Mouse (Mus musculus): ENCODE data around the gene Dhh. TPM values are rescaled to one million over a fixed set of nuclear protein-coding genes. Genes with fewer than 3 reads are reported as not detected.

The Dhh gene
- polyA plus RNA-seq, 1 experiment from 2014 or later, result 0.27 TPM

GRCm38 (mm10) chr15:98884106-98884505, 14.2 kb downstream of the Dhh start:
- Histone ChIP-seq H3K36me3 (no peaks in the 10 kb centered on the region), H3K27me3 (ENCODE audit: low read depth, poor library complexity, severe bottlenecking) (peaks cover 7% of the 10 kb centered on the region; the same call in 1 of the 2 replicates), H3K4me1 (peaks cover 26% of the 10 kb centered on the region), H3K4me3 (no peak overlapping the region), H3K9me3 (replicated peaks) (no peaks in the 10 kb centered on the region), H3K27ac (replicated peaks) (no peak overlapping the region)
- 85% methylated on average over 1 of the region's 1 CpGs for WGBS
- DNase-seq (ENCODE audit: low spot score), result no peak

GRCm38 (mm10) chr15:98883661-98884060, 14.7 kb downstream of the Dhh start:
- Histone ChIP-seq H3K27me3 (ENCODE audit: low read depth, poor library complexity, severe bottlenecking) (peaks cover 3% of the 10 kb centered on the region; the same call in 1 of the 2 replicates), H3K4me3 (no peak overlapping the region), H3K27ac (replicated peaks) (no peak overlapping the region), H3K9me3 (replicated peaks) (no peaks in the 10 kb centered on the region), H3K36me3 (0 out of 2 replicates have a peak, but pooled peaks cover under 1% of the 10 kb centered on the region), H3K4me1 (peaks cover 26% of the 10 kb centered on the region)
- no peak for DNase-seq (ENCODE audit: low spot score)

- no peak for DNase-seq (ENCODE audit: low spot score)
- WGBS, result 6% methylated on average over 5 of the region's 5 CpGs
- H3K27me3 ChIP-seq (ENCODE audit: low read depth, poor library complexity, severe bottlenecking), result no peaks in the 10 kb centered on the region
- H3K27ac ChIP-seq (replicated peaks), result peak overlapping the region; percentile 89
- no peaks in the 10 kb centered on the region for H3K9me3 ChIP-seq (replicated peaks)
- peaks cover 9% of the 10 kb centered on the region; the same call in 1 of the 2 replicates for H3K36me3 ChIP-seq
- H3K4me1 ChIP-seq, result peaks cover 26% of the 10 kb centered on the region
- peak overlapping the region; percentile 77 for H3K4me3 ChIP-seq
These were observed 16.7 kb downstream of the Dhh start for GRCm38 (mm10) chr15:98881656-98882008.

DNA sequence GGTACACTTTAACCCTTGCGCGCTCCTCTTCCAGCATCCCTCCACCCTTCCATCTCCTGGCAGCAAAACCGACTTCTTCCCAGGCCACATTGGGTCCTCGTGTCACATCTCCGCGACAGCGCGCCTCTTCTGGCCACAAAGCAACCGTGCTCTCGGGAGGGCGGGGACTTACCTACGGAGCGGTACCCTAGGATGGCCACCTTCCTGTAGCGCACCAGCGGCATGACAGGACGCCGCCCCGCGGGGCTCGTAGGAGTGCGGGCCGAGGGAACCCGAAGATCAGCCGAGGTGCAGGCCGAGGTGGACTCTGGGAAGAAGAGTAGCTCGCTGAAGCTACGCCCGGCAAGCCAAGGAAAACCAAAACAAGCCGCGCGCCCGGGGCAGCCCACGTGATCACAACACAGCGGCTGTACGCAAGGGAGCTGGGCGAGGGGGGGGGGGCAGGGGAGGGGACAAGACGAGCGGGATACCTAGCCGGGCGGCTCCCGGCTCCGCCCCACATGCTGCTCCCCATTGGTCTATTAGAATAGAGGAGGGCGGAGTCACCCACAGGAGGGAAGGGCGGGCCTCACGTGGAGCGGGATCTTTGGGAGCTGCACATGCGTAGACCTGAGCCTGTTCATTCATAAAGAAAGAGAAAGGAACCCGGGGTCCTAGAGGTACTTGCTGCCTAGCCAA, 17.2 kb downstream of the Dhh start:
- Histone ChIP-seq H3K27me3 (ENCODE audit: low read depth, poor library complexity, severe bottlenecking) (no peaks in the 10 kb centered on the region), H3K4me3 (peak overlapping the region; percentile 77), H3K9me3 (replicated peaks) (no peaks in the 10 kb centered on the region), H3K36me3 (peaks cover 9% of the 10 kb centered on the region; the same call in 1 of the 2 replicates), H3K4me1 (peaks cover 26% of the 10 kb centered on the region), H3K27ac (replicated peaks) (peak overlapping the region; percentile 89)
- under 1% methylated on average over 48 of the region's 48 CpGs for whole genome bisulfite sequencing
- peak; percentile 98 for DNase-seq (ENCODE audit: low spot score)

- WGBS, result 22% methylated on average over 3 of the region's 3 CpGs
- Histone ChIP-seq H3K27me3 (ENCODE audit: low read depth, poor library complexity, severe bottlenecking) (no peaks in the 10 kb centered on the region), H3K36me3 (peaks cover 9% of the 10 kb centered on the region; the same call in 1 of the 2 replicates), H3K4me3 (no peak overlapping the region), H3K27ac (replicated peaks) (no peak overlapping the region), H3K9me3 (replicated peaks) (no peaks in the 10 kb centered on the region), H3K4me1 (peaks cover 36% of the 10 kb centered on the region)
- DNase-seq (ENCODE audit: low spot score), result peak; percentile 64
These were observed 21.0 kb downstream of the Dhh start for GRCm38 (mm10) chr15:98877331-98877730.

DNA sequence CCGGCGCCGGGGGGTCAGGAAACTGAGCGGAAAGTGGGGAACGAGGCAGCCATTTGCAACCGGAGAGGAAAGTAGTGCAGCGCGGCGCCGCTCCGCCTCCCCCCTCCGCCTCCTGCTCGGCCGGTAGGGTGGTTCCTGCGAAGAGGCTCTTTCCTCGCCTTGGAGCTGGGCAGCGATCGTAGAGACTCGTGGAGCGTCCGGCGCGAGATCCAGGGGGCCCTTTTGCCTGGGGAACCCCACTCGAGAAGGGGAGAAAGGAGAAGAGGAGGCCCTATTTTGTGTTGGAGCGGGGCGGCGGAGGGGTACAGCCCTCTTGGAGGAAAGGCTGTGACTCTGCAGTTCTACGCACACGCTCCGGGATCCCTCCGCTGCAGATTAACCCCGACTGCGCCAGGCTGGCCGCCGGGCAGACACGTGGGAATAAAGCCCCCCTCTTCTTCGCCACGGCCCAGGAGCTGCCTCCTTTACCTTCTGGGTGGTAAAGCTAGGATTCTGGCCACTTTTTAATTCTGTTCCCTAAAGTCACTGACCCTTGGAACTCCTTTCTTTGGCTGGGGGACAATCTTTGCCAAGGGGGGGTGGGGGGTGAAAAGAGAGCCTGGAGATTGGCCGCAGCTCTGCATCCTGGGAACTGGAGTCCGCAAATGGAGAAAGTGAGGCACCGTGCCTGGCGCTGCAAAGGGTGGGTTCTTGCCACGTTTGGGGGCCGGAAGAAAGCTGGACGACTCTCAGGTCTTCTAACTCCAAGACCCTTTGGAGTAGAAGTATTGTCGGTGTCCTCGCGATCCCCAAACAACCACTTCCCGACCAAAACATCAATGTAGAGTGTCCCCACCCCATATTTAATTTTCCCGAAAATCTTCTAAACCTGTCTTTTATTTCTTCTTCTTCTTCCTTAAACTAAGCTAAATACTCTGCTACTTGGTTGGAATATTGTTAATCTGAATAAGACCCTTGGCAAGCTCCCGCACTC, 26.1 kb downstream of the Dhh start:
- 1% methylated on average over 51 of the region's 51 CpGs for WGBS
- Histone ChIP-seq H3K4me1 (peaks cover 46% of the 10 kb centered on the region), H3K36me3 (peaks cover 8% of the 10 kb centered on the region), H3K9me3 (replicated peaks) (no peaks in the 10 kb centered on the region), H3K27ac (replicated peaks) (peak overlapping the region; percentile 99), H3K4me3 (peak overlapping the region; percentile 99), H3K27me3 (ENCODE audit: low read depth, poor library complexity, severe bottlenecking) (no peaks in the 10 kb centered on the region)
- DNase-seq (ENCODE audit: low spot score), result peak; percentile 95

GRCm38 (mm10) chr15:98871070-98871915, 27.0 kb downstream of the Dhh start, which contains the start of gene Kmt2d:
TSS of gene Kmt2d (minus strand) at chr15:98871204.
- H3K4me3 ChIP-seq, result peak within 1 kb of the TSS; percentile 99
- H3K4me1 ChIP-seq, result peaks cover 49% of the 10 kb centered on the region
- under 1% methylated on average over 92 of the region's 94 CpGs for WGBS
- peak within 1 kb of the TSS; percentile 99 for H3K27ac ChIP-seq (replicated peaks)
- H3K27me3 ChIP-seq (ENCODE audit: low read depth, poor library complexity, severe bottlenecking), result no peaks in the 10 kb centered on the region
- H3K36me3 ChIP-seq, result peaks cover 17% of the 10 kb centered on the region
- no peaks in the 10 kb centered on the region for H3K9me3 ChIP-seq (replicated peaks)
- DNase-seq (ENCODE audit: low spot score), result no peak

- Histone ChIP-seq H3K27me3 (ENCODE audit: low read depth, poor library complexity, severe bottlenecking) (no peaks in the 10 kb centered on the region), H3K36me3 (peaks cover 25% of the 10 kb centered on the region), H3K4me1 (peaks cover 49% of the 10 kb centered on the region), H3K4me3 (peak overlapping the region; percentile 99), H3K9me3 (replicated peaks) (no peaks in the 10 kb centered on the region), H3K27ac (replicated peaks) (peak overlapping the region; percentile 99)
- 0% methylated on average over 16 of the region's 16 CpGs for WGBS
- peak; percentile 40 for DNase-seq (ENCODE audit: low spot score)
These were observed 27.9 kb downstream of the Dhh start for GRCm38 (mm10) chr15:98870179-98871069.

GRCm38 (mm10) chr15:98869342-98870178, 28.8 kb downstream of the Dhh start:
- H3K4me1 ChIP-seq, result peaks cover 49% of the 10 kb centered on the region
- no peak for DNase-seq (ENCODE audit: low spot score)
- no peaks in the 10 kb centered on the region for H3K27me3 ChIP-seq (ENCODE audit: low read depth, poor library complexity, severe bottlenecking)
- peaks cover 34% of the 10 kb centered on the region for H3K36me3 ChIP-seq
- peak overlapping the region; percentile 99 for H3K4me3 ChIP-seq
- H3K9me3 ChIP-seq (replicated peaks), result no peaks in the 10 kb centered on the region
- 22% methylated on average over 8 of the region's 8 CpGs for WGBS
- H3K27ac ChIP-seq (replicated peaks), result peak overlapping the region; percentile 99

GRCm38 (mm10) chr15:98868346-98869063, 29.8 kb downstream of the Dhh start:
- DNase-seq (ENCODE audit: low spot score), result no peak
- peak overlapping the region; percentile 99; the same call in 1 of the 2 replicates for H3K27ac ChIP-seq (replicated peaks)
- H3K4me1 ChIP-seq, result peaks cover 49% of the 10 kb centered on the region
- no peaks in the 10 kb centered on the region for H3K9me3 ChIP-seq (replicated peaks)
- WGBS, result 43% methylated on average over 11 of the region's 11 CpGs
- H3K4me3 ChIP-seq, result peak overlapping the region; percentile 99
- H3K27me3 ChIP-seq (ENCODE audit: low read depth, poor library complexity, severe bottlenecking), result no peaks in the 10 kb centered on the region
- peaks cover 44% of the 10 kb centered on the region for H3K36me3 ChIP-seq
